Mouse (Mus musculus): Measurements from ENCODE around the gene Ckb.
A peak's percentile ranks its signal among the peaks of the same experiment; 100 is the strongest.
"Not testable (repeated sequence)": the region's sequence is repeated elsewhere in the genome, so short reads cannot be mapped to it uniquely, and the experiment has no call there.

Gene Ckb

DNA sequence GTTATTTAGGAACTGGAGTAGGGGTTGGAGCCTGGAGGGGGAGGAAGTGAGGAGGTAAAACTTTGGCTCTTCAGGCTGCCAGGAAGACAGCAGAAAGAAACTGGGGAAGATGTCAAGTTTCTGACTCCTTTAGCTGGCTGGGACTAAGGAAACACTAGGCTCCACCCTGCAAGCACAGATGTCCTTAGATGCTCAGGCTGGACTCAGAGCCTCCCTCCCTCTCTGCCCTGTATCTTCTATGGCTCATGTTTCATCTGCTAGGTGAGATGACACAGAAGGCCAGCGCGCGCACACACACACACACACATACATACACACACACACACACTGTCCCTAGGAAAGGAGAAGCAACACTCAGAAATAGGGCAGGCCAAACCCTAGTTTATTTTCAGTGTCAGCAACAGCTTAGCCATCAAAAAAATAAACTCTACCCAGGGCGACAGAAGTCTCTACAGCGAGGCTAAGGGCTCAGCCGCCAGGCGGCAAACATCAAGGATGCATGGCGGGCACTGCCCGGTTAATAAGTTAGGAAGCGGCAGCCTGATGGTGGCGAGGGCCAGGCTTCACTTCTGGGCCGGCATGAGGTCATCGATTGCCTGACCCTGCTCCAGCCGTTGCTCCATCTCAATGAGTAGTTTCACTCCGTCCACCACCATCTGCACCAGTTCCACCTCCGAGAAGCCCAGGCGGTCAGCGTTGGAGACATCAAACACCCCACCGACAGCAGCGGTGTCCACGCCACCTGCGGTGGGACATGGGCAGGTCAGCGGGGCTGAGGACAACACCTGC is 2.9 kb downstream of the Ckb start:
- no peak for DNase-seq (ENCODE audit: low spot score in 2 of 2)

DNA sequence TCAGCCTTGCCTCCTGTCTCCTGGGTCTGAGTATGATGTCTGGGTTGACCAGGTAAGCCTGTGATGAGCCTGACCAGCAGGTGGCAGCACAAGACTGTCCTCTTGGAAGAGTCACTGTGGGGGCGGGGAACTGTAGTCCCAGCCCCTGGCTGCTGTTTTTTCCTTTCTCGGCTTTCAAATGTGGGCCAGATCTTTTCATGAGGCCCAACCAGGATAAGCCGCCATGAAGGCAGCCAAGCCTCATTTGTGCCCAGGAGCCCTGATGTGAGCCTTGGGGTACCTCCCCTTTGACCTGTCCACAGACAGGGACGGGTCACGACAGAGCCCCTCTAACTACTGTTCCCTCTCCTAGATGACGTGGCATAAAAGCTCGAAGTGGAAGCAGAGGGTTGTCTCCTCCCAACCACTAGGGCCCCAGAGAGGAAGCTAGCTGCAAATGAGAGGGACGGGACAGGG is 3.7 kb downstream of the Ckb start:
- peak; percentile 79 to 88 for DNase-seq (ENCODE audit: low spot score in 2 of 2)

DNA sequence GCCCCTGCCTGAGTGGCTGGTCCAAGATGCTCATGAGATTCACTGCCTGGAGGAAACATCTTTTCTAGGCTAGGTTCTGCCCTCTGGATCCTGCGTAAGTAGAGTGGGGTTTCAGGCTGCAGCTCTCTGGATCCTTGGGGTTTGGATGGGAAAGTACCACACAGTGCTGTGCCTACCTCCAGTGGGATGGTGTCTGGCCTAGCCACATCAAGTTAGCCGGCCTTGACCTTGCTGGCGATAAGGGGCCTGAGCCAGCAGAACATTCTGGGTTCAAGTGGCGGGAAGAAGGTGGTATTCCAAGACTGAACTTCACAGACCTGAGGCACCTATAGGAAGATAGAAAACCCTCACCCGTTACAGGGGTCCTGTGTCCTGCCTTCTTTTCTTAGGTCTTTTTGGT is 4.7 kb downstream of the Ckb start:
- no peak for DNase-seq (ENCODE audit: low spot score in 2 of 2)

DNA sequence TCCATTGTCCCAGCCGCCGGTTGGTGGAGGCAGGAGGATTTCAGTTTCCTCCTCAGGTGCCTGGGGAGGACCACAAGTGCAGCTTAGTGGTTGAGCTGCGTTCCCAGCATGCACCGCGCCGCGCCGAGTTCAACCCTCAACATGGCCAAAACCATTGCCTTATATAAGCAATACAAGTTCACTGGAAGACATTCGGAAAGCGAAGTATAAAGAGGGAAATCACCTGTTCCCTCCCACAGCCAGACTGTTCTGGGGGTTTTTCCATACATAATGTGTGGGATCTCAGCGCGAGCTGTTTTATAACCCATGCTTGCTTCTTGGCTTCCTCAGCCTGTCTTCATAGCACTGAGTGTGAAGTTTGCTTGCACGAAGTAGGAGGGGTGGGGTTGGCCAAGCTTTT is 5.8 kb downstream of the Ckb start:
- DNase-seq (ENCODE audit: low spot score in 2 of 2), result no peak

DNA sequence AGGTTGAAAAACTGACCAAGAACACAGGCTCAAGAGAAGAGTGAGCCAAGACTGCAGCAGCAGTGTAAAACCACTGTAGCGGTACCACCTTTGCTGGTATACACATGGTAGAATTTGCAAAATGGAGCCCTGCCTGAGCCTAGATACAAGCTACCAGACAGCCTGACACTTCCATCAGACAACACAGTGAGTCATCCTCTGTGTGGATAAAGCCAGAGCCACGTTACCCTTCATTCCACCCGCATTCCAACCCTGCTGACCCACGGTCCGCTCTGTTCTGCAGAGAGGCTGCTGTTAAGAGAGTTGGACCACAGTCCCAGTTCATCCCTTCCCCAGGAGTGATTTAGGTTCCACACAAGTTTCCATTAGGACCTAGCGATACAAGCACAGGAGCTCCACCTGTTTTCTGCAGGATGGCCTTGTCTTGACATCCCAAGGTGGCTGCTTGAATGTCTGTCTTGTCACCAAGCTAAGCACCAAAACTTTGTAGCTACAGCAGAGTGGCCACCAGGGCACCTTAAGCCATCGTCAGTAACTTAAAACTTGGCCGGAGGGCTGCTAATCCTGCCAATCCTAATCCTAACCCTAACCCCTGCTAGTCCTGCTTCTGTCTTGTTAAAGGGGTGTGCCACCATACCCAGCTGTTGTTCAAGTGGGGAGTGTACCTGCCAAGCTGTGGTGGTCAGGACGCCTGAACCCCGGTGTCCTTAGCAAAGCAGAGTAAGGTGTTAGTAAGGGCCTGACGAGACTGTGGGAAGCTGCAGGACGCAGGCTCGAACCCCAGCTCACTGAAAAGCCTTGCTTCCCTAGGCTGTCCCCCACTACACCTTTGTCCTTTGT is 6.9 kb downstream of the Ckb start:
- no peak for DNase-seq (ENCODE audit: low spot score in 2 of 2)

DNA sequence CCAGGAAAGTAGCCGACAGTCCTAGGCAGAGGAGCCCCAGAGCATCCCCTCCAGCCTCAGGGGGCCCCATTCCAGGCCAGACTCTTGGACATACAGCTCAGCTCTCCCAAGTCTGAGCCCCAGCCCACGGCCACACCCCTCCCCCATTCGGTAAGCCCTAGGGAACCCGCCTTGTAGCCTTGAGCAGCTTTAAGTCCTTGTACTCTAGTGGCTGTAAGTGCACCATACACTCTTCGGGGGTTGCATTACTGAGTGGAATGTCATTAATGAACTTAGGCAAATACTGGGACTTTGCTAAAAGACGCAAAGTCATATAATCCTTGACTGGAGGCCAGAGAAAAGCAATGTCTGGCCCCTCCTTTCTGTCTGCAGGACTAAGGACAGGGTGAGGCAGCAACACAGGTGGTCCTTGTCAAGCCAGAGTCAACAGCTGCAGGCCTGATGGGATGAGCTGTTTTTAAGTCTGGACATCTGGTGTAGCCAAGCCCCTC is 7.9 kb downstream of the Ckb start:
- DNase-seq (ENCODE audit: low spot score in 2 of 2), result no peak

DNA sequence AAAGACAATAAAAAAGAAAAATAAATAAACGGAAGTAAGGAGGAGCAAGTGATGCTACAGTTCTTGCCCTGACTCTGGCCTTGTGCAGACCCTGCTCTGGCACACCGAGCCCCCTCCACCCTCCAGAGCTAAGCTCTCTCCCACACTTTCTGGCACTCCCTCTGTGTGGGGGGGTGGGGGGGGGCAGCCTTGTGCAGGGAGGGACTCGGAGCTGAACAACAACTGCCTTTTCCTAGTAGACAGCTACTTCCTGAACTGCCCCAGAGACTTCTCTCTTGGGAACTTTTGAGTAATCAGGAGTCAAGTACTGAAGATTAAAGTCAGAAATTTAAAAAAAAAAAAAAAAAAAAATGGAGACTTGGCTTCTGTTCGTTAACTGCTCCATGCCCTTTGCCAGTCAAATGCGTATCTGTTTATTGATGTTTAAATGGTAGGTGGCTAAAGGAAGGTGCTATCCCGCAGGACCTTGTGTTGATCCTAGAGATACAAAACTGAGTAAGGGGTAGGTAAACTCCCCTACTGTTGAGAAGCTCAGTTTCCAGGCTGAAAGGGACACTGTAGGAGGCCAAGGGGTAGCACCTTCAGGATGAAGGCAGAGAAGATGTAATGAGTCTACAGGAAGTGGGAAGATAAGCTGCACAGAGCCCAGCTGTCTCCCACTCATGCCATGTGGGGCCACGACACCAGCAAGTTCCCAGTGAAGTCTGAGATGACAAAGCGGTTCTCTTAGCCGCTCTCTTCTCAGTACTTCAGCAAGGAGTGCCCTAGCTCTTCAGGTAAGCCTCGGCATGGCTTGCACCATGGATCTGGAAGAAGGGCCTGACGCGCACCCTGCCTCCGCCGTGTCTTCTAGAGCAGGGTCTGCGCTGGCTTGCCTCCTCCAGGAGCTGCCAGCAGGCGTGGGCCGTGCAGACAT is 8.7 kb downstream of the Ckb start:
- no peak for DNase-seq (ENCODE audit: low spot score in 2 of 2)

DNA sequence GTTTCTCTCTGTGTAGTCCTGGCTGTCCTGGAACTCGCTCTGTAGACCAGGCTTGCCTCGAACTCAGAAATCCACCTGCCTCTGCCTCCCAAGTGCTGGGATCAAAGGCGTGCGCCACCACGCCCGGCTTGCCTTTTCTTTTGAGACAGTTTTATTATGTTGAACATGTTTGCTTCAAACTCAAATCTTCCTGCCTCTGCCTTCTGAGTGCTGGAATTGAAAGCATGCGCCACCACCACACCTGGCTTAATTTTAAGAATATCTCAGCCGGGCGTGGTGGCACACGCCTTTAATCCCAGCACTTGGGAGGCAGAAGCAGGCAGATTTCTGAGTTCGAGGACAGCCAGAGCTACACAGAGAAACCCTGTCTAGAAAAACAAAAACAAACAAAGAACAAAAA is 10.6 kb downstream of the Ckb start:
- not testable (repeated sequence) for DNase-seq (ENCODE audit: low spot score in 2 of 2)

DNA sequence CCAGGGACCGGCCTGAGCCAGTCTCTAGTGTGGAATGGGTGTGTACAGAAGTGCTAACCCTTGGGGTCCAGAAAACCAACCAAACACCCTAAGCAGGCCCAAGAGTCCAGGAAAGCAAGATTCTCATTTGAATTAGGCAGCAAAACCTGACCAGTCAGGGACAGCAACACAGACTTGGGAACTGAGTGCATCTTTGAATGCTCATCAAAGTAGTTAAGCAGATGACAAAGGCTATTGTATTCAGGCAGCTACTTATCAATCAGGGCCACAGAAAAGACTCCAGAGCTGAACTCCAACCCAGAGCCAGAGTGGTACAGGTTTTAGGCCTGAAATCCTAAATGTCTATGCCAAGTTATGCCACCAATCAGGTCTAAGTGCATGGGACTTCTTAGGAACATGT is 11.5 kb downstream of the Ckb start:
- DNase-seq (ENCODE audit: low spot score in 2 of 2), result no peak

DNA sequence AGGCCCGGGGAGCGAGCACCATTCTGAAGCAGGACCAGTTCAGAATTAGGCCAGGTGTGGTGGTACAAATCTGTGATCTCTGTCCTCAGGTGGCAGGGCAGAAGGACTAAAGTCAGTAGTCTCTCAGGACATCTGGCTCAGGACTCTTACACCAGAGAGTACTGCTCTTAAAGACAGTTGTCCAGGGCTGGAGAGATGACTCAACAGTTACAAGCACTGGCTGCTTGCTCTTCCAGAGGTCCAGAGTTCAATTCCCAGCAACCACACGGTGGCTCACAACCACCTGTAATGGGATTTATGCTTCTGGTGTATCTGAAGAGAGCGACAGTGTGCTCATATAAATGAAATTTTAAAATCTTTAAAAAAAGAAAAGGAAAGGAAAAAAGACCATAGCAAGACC is 12.8 kb downstream of the Ckb start:
- no peak for DNase-seq (ENCODE audit: low spot score in 2 of 2)

DNA sequence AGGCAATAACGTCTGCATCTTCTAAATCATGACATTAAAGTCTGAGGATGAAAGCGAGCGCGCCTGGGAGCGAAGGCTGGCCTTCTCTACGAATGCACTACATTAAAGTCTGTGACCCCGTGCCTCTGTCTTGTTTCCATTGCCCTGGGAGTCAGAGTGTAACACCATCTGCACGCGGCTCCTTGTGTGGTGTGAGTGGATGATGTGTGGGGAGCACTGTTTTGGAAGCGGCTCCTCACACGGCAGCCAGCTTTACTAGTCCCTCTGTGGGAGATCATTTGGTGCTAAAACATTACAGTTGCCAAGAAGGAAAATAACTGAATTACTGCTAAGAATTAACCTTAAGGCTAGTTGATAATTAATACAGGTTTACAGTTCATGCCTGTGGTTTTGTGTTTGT is 16.4 kb downstream of the Ckb start:
- no peak for DNase-seq (ENCODE audit: low spot score in 2 of 2)

DNA sequence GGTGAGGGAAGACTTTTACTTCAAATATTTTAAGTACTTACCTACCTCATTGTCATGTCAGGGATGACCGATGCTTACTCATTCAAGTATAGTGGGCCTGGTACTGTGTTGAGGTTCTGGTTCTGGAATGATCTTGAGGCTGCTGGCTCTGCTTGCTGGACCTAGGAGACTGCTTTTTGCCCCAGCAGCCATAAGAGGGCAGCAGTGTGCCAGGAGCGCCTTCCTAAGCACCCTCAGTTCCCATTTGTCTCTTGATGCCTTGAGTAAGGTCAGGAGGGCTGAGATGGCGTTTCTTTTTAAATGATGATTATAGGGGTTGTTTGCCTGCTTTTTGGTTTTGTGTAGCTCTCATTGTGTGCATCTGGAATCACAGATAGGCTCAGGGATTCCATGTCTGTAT is 18.7 kb downstream of the Ckb start:
- DNase-seq (ENCODE audit: low spot score in 2 of 2), result peak in 1 of 2 experiments; percentile 37

DNA sequence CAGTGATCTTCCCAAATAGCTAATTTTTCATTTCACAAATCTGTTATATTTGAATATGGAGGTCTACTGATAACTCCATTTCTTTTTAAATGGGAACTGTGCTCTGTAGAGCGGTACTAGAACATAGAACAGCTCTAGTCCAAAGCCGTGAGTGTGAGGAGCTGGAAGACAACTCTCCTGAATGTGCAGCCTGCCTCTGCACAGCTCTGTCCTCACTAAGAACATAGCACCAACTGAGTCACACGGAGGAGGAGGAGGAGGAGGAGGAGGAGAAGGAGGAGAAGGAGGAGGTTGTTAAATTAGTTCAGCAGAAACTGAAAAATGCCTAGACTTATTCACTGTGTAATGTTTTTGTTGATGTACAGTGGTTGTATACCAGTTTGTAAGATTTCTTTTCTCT is 19.2 kb downstream of the Ckb start:
- no peak for DNase-seq (ENCODE audit: low spot score in 2 of 2)

DNA sequence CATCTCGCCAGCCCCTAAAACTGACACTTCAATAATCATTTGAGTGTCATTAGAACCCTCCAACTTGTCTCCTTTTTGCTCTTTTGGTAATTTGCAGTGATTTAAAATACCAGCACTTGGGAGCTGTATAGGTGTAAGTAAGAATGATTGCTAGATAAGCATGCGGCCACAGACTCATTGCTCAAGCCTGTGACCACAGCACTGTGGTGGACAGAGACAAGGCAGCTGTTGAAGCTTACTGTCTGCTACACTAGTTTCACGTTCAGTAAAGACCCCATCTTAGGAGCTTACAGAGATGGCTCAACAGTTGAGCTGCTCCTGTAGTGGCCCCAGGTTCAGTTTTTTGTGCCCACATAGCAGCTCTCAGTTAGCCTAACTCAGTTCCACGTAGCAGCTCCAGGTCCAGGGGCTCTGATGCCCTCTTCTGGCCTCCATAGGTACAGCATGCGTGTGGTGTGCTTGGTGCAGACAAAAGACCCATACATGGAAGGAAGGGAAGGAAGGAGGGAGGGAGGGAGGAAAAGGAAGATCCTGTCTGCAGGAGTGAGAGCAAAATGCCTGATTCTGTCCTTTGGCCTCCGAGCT is 24.0 kb downstream of the Ckb start:
- DNase-seq (ENCODE audit: low spot score in 2 of 2), result peak in 1 of 2 experiments; percentile 45

All from spleen, postnatal 14 days (tissue).